Mouse (Mus musculus) liver, postnatal 0 days (tissue): ENCODE data around the gene M6pr.

ENCODE experiments used
- CTCF ChIP-seq: sonication (generic); IDR thresholded peaks from 2 replicates; pipeline ENCODE4 v1.5.1; 2016; ENCODE audit warnings: antibody characterized with exemption, low read depth
- EP300 ChIP-seq: IDR thresholded peaks from 2 replicates; pipeline ENCODE4 v1.6.1; 2016; ENCODE audit warnings: antibody characterized with exemption, low read depth, mild to moderate bottlenecking

GRCm38 (mm10) chr6:122284823-122285222, 23.7 kb upstream of the M6pr start:
- TF ChIP-seq EP300, result no peak
- TF ChIP-seq CTCF, result no peak
